Mouse (Mus musculus) spleen, adult 2 months (tissue): ENCODE measurements around the gene Rab3gap1.

ENCODE experiments used
- CTCF ChIP-seq: fragments of 200-500 bp; IDR thresholded peaks from 2 replicates; pipeline ENCODE4 v1.5.1; 2011; ENCODE audit warnings: mild to moderate bottlenecking, inconsistent platforms; ENCODE audit not compliant: insufficient read depth, insufficient read length, insufficient replicate concordance; ENCODE audit errors: extremely low read depth
- POLR2A ChIP-seq: fragments of 200-500 bp; IDR thresholded peaks from 2 replicates; pipeline ENCODE4 v1.6.1; 2011; ENCODE audit warnings: low read depth, low read length, inconsistent platforms

- TF ChIP-seq POLR2A (no peak), CTCF (no peak)
These were observed 83.7 kb downstream of the Rab3gap1 start for GRCm38 (mm10) chr1:127952276-127952675.
